Mouse (Mus musculus) gastrocnemius, adult 18-20 months (tissue): Measurements from ENCODE around the gene Dusp19. TPM values are rescaled to one million over a fixed set of nuclear protein-coding genes. Genes with fewer than 3 reads are reported as not detected.
A peak's percentile ranks its signal among the peaks of the same experiment; 100 is the strongest.

Experiments used
- DNase-seq: peaks from one replicate; pipeline ENCODE4 v3.0.0; 2021; ENCODE audit warnings: low spot score
- microRNA-seq: library from miRNA; unstranded; fragments of <30 nt; microRNA quantifications from one replicate; pipeline ENCODE4 v1.2.0, GENCODE M21; 2021
- total RNA-seq, 2 experiments: library from RNA; stranded (reverse); gene quantifications; 2 replicates each; pipeline ENCODE4 v1.2.3; 2021

The Dusp19 gene
- total RNA-seq, 2 experiments from 2014 or later = 10.6 to 10.8 TPM

DNA sequence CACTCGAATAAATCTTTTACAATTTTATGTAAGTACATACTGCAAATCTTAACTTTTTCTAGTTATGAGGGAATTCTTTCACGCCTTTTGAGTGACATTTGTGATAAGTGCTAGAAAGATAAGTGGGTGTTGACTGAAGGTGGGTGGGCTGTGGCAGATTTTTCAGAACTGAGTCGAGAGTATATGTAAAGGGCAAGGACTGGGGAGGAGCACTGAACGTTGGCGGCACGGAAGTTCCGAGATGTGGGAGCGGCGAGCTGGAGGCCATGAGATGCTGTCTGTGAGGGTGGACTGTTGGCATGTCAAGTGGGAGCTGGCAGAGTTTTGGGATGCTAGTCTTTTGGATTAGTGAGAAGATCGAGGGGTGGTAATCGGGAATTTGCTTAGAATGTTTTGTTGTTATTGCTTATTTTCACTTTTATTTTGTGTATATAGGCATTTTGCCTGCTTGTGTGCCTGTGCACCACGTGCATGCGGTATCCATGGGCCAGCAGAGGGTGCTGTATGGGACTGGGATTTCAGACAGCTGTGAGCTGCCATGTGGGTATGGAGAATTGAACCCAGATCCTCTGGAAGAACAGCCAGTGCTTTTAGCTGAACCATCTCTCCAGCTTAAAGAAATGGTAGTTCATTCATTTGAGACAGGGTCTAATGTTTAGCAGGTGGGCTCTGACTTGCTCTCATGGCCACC, 15.6 kb downstream of the Dusp19 start:
- DNase-seq = no peak

- DNase-seq = peak; percentile 94
Measured at GRCm38 (mm10) chr2:80638364-80639241, 21.8 kb downstream of the Dusp19 start.

DNA sequence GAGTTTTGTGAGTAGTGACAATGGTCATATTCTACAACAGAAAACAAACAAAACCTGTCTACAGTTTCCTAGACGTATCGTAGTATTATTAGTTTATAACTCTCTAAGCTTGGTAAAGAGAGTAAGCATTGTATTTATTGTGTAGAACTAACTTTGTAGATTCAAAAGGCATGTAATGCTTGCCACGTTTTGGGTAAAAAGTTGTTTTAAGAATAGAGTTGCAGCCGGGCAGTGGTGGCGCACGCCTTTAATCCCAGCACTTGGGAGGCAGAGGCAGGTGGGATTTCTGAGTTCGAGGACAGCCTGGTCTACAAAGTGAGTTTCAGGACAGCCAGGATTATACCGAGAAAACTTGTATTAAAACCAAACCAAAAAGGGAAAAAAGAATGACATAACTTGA, 22.6 kb downstream of the Dusp19 start:
- DNase-seq = no peak

DNA sequence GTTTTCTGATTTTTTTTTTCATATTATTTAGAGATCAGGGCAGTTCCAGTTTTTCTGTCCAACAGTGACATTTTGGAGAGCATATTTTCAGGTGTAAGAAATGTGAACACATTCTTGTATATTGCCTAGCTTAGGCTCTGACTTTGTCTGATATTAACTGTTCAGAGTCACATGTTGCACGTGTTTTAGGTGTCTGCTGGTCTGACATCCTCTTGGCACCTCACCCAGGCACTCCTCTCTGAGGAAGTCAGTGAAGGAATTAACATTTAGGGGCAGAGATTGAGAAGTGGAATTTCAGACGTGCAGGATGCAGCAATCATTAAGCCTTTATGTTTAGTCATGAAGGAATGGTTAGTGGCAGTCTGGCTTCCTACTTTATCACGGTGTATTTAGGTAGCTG, 23.0 kb downstream of the Dusp19 start:
- no peak for DNase-seq

GRCm38 (mm10) chr2:80661414-80661813, 44.6 kb downstream of the Dusp19 start:
- no peak for DNase-seq

DNA sequence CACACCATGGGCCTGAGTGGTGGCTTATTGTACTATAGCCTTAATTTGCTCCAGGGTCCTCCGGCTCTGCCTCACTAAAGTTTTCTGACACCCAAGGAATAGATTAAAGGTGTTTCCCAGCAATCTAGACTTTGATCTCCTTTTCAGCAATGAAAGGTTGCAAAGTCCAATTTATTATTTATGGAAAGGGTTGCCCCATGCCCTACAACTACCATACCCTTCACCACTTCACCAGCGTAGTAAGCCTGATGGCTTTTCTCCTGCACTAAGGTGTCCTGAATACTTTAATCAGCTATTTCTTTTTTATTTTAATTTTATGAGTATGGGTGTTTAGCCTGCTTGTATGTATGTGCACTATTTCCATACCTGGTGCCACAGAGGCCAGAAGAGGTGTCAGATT, 45.8 kb downstream of the Dusp19 start:
- no peak for DNase-seq

DNA sequence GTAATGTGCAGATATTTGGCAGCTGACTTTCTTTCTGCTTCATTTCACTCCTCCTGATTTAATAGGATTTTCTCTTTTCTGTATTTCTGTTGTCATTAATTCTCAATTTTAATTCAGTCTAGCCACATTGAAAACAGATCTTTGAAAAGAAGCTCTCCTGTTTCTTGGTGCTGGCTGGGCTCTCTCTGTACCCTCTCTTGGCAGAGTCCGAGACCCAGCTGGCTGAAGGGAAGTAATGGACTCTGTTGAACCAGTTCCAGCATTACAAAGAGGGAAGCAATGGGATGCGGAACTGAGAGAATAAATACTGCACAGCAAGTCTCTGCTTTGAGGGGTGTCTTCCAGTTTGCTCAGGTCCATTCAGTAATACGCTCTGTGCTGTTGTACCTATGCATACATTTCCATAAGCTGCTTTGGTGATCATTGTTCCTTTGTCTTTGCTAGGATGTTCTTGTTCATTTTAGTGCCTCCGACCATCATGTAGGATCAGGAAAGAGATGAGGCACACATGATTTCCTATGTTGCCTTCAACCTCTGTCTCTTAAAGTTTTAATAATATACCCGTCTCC, 50.6 kb downstream of the Dusp19 start:
- DNase-seq = no peak

DNA sequence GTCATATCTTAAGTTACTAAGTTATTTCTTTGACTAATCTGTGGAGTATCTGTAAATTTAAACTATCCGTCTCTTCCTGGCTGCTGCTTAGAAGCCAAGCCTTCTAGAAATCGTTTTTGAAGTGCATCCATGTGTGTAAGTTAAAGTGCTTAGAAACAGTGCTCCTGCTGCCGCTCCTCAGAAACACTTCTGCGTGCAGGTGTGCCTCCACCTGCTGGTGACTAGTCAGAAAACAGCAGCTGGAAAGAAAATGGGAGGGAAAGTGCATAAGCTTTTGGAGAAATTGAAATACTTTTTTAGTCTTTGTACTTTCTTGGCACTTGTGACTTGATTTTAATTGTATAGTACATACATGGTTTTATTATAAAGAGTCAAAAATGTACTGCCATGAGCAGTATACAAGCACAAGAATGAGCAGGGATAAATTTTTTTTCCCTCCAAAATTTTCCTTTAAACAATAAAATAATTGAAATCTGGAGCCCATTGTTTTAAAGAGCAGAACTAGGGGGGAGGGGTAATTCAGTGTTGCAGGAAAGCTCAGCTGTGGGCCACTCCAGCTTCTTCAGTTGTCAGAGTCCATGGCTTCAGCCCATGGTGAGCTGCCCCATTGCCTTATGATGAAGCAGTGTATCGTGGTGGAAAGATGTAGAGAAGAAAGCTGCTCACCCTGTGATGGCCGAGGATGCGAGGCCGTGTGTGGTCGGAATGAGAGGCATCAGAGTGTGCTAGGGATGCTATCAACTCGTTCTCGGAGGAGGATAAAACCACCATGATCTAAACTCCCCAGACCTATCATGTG, 53.2 kb downstream of the Dusp19 start:
- no peak for DNase-seq

DNA sequence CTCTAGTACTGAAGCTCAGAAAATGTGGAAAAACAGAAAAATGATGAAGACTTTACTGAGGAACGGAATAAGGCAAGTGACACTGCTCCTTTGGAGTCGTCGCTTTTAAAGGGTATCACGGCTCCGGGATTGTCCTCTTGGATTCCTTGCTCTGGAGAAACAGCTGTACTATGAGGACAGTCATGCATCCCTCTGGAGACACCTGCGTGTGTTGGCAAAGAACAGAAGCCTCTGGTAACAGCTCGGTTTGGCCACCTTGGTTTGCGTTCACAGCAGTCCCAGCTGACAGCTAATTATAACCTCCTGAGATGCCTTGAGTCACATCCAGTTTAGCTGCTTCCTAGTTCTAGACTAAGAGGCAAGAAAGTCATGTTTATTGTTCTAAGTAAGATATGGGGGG, 62.0 kb downstream of the Dusp19 start:
- no peak for DNase-seq

Small RNA genes lying within 50 kb of the gene (microRNA-seq; reads per million reads assigned to microRNA genes)
- gene Mir684-1 = not detected

Other genes with a start within 250 kb of the Dusp19 start
- 10 to 100 TPM in 1 of 2 experiments, 1 to 10 TPM in 1; 8.9 to 14.5 TPM for gene Frzb, start 169.4 kb upstream of the Dusp19 start, total RNA-seq
- gene Nckap1, start 35.7 kb upstream of the Dusp19 start, total RNA-seq = 10 to 100 TPM; 39.8 to 45.3 TPM
- gene Nup35, start 191 bp downstream of the Dusp19 start, total RNA-seq = 1 to 10 TPM; 8.6 to 9.1 TPM